Mouse (Mus musculus): ENCODE data around the gene Nenf.

Gene Nenf

DNA sequence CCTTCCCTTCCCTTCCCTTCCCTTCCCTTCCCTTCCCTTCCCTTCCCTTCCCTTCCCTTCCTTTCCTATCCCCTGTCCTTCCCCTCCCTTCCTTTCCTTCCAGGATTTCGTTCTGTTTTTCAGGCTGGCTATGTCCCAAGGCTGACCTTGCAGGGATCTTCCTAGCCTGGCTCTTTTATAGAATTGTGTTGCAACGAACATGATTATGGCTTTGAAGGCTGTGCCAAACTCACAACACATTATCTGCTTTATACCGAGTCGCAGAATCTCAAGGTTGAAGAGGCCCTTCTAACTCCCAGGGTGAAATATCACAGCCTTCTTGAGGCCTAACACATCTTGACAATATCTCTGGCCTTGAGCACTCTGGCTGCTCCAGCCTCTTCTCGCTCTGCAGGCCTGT, 692 bp upstream of the Nenf start:
- DNase-seq (ENCODE audit: low spot score): no peak

DNA sequence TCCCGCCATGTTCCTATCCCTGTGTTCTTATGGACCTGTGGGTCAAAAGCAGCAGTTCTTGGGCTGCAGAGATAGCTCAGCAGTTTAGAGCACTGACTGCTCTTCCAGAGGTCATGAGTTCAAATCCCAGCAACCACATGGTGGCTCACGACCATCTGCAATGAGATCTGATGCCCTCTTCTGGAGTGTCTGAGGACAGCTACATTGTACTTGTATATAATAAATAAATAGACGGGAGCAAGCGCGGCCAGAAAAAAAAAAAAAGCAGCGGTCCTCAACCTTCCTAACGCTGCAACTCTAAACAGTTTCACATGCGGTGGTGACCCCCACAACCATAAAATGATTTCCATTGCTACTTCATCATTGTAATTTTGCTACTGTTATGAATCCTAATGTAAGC, 1.2 kb downstream of the Nenf start:
- DNase-seq (ENCODE audit: low spot score): no peak

DNA sequence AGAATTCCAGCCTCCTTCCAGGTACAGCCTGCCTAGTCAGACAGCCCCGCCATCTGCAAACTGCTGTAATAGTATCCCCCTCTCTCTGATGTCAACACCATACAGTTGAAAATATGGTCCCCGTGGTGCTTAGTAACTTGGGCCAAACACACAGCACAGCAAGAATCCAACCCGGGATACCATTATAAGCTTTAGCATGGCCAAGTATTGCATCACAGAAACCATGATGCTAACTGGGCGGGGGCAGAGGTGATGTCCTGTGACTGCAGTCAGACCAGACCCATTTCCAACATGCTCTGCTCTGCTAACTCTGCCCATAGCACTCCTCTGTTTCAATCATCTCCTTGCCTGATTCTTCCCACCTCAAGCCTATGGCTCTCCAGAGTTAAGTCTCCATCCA, 4.1 kb downstream of the Nenf start:
- DNase-seq (ENCODE audit: low spot score): no peak

DNA sequence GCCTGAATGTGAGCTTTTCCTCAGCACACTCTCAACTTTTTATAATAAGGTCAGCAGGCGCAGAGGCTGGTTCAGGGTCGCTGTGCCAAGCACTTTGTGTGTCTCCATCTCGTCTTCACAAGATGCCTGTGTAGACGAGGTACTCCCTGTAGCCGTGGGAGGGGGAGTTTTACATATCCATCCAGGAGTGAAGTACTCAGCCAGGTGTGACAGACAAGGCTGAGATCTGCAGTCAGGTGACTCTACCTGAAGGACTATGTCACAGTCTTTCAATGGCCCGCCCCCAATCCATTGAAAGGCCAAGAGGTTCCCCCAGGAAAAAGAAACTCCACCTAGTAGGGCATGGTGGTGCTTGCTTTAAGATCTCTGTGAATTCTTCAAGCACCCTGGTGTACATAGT, 4.8 kb downstream of the Nenf start:
- no peak for DNase-seq (ENCODE audit: low spot score)

DNA sequence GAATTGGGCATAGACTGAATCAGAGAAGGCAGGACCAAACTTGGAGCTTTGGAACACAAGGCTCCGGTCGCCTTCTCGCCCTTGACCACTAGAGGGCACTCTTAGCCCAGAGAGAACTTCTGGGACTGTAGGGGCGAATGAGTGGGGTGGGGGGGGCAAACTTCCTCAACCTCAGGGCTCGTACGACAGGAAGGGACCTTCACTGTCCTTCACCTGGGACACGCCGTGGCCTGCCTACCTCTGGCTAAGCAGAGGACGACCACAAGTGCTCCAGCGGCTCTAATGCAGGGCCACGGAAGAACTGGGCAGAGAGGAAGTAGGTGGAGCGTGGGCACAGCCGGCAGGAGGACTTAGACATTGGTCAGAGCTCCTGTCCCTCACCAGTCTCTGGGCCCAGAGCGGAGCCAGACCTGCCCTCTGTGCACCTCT, 5.5 kb downstream of the Nenf start:
- DNase-seq (ENCODE audit: low spot score): peak; percentile 86

DNA sequence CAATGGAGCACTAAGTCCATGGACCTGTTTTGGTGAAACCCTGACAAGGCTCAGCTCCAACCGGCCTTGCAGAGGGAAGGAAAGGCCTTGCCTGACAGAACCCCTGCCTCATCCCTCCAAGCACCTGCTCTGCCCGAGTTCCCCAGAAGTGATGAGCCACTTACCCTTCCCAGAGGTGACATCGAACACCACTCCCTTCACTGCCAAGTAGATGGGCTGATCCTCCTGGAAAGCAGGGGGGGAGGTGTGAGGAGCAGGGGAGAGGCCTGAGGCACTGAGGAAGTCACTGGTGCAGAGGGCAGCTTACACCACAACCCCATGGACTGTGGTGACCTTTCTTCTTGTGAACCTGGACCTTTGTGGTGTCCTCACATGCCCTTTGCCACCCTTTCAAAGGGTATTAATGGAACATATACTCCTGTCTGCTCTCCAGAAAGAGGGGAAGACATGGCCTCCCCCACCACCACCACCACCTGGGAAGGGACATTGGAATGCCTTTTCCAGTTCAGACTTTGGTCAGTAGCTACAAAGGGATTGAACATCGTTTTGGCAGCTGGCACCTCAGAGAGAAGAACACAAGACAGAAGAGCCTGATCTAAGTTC, 6.6 kb downstream of the Nenf start:
- DNase-seq (ENCODE audit: low spot score): no peak

DNA sequence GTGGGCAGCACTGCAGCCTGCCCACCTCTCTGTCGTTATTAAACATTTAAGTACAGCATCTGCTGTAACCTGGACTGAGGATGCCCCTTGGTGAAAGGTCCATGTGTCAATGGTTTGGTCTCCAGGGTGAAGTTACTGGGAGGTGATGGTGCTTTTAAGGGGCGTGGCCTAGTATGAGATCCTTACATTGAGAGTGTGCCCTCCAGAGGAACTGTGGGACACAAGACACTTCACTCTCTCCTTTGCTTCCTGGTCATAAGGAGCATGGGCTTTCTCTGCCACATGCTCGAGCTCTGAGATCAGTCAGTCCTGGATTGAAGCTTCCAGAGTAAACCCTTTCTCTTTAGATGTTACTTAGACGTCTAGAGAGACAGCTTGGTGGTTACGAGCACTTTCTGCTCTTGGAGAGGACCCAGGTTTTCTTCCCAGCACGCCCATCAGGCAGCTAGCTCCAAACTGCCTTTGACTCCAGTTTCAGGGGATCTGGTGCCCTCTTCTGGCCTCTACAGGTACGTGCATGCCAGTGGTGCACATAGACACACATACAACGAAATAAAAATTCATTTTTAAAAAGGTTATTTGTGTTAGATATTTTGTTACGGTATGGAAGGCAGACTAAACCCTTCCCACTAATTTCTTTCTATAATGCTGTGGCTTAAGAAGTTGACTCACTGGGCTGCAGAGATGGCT, 10.1 kb downstream of the Nenf start:
- DNase-seq (ENCODE audit: low spot score): no peak

DNA sequence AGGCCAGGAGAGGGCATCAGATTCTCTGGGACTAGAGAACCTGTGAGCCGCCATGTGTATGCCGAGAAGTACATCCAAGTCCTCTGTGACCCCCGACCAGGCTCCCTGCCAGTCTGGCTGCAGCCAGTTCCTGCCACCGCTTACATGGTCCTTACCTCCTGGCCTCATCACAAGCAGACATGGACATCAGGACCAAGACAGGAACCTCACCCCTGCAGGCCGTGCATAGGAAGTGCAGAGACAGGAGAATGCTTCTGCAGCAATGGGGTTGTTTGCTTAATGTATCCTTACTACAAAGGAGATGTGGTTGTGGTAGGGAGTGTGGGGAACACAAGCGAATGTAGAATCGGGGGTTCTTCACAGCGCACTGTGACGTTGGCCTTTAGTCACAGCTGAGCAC, 11.7 kb downstream of the Nenf start:
- no peak for DNase-seq (ENCODE audit: low spot score)

DNA sequence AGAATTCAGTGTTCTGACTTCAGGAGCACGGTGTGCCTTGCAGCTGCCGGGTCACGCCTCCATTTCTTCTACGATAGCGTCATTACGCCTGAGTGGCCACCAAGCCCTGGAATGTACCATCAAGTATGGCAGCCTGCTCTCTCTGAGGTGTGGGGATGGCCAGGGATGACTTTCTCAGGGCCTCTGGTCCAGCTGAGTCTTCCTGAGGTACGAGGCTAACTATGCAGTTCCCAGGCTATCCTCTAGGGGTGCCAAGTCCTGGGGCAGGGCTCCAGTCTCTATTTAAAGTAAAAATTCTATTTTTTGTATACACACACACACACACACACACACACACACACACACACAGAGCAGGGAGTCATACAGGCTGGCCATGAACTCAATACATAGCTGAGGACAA, 12.4 kb downstream of the Nenf start:
- peak; percentile 34 for DNase-seq (ENCODE audit: low spot score)

DNA sequence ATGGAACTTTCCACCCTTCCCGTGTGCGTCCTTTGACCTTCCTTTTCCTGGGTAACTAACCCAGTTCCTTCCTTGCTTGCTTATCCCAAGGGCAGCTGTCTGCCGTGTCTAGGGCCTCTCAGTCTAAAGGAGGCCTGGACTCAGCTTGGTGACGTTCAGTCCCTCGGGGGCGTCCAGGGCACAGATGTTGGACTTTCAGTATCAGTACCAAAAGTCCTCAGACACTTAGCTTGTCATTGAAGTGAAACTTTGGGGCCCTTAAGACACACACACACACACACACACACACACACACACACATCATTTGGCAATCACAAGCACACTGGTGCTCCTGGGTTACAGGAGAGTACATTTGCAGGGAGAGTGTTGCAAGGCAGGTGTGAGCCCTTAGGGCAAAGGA, 13.8 kb downstream of the Nenf start:
- DNase-seq (ENCODE audit: low spot score): no peak

DNA sequence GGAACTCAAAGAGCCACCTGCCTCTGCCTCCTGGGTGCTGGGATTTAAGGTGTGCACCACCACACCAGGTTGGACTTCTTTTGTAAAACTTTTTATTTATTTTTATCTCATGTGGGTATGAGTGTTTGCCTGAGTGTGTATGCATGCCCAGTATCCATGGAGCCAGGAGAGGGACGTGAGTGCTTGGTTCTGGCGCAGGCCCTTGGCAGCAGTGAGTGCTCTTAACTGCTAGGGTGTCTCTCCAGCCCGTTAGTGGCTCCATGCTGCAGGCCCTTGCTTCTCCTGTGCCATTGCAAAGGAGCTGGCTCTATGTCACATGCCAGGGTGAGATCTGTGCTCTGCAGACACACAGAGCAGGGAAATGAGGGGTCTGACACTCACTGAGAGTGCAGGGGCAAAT, 14.3 kb downstream of the Nenf start:
- DNase-seq (ENCODE audit: low spot score): no peak

DNA sequence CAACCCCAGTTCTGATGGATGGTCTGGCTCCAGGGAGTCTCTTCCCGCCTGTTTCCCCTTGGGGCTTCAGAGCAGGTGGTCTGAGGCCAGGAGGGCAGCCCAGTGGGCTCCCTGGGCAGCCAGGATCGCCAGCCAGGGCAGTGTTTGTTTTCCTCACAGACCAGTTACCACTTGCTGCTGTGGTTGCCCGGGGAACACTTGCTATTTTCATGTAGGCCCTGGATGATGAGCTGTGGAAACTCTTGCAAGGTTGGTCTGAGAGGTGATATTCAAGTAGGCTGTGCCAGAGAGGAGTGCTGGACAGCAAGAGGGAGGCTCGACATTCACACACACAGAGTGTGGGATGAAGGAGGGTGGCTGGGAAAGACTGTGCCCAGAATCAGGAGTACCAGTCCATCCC, 16.1 kb downstream of the Nenf start:
- no peak for DNase-seq (ENCODE audit: low spot score)

DNA sequence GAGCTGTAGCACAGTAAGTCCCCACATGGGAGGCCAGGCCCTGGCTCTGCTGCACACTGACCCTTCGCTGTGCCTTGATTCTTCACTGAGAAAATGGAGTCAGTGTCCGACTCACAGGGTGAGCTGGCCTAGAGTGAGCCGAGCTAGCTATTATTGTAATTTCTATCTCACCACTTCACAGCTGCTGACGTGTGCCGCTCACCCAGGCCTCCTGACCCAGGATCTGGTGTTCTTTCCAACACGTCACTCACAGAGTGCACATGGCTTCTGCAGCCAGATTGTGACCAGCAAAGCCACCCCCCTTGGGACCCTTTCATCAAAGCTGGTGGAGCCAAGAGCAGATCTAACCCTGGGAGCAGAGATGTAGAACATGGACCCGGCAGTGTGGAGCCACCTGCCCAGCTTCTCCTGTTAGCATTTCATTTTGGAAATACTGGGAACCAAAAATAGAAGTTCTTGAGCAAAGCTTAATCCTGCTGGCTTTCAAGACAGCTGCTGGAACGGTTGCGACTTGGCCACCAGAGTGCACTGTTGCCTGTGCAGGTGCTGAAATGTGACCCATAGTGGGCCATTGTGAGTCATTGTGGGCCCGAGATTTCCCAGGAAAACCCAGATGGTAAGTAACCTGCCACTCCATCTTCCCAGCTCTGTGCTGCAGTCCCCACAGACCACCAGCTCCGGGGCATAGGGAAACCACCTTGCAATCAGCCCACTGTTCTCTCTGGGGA, 18.6 kb downstream of the Nenf start:
- peak; percentile 70 for DNase-seq (ENCODE audit: low spot score)

DNA sequence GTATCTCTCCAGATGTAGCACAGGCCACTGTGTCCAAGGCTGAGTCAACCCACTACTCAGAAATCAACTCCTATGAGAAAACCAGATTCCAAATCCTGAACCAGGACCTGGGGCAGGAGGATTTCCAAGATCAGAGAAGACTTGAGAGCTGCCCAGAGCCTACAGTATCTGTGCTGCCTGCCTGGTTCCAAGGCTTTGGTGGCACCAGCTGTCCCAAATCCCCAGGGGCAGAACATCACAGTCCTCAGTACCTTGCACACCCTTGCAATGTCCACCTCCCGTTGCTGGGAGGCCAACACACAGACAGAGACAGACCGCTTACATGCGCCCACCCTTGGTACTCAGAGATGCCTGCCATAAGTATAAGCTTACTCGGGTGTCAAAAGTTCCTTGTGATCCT, 19.7 kb downstream of the Nenf start:
- DNase-seq (ENCODE audit: low spot score): no peak

DNA sequence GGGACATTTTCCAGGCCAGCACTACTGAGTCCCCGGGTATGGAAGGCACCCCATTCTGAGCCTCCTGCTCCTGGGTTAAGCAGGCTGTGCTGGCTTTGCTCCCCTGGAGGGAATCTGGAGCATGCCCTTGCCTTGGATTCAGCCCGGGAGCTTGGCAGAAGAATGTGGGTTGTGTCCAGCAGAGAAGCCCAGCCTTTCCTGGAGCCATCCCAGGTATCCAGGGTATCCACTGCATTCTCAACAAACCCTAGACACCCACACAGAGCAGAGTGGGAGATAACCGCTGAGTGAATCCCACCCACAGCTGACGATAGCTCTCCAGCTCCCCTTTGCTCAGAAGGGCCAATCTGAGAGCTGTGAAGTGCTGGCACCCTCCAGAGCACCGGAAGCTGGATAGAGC, 21.5 kb downstream of the Nenf start:
- no peak for DNase-seq (ENCODE audit: low spot score)

DNA sequence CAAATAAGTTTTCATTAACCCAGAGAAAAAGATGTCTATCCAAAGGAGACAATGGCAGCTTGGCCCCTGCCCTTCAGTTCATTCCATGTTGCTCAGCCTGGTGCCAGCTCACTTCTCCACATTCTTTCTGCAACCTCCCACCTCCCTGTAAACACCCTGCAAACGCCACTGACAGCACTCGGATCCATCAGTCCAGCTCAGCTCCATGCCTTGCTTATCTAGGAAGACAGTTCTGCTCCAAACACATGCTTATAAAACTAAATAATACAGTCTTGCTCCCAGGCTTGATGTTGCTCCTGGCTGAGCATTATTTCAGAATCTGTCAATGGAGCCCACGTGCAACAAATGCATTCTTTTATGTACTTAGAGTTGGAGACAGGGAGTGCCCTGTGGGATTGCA, 22.2 kb downstream of the Nenf start:
- DNase-seq (ENCODE audit: low spot score): no peak

DNA sequence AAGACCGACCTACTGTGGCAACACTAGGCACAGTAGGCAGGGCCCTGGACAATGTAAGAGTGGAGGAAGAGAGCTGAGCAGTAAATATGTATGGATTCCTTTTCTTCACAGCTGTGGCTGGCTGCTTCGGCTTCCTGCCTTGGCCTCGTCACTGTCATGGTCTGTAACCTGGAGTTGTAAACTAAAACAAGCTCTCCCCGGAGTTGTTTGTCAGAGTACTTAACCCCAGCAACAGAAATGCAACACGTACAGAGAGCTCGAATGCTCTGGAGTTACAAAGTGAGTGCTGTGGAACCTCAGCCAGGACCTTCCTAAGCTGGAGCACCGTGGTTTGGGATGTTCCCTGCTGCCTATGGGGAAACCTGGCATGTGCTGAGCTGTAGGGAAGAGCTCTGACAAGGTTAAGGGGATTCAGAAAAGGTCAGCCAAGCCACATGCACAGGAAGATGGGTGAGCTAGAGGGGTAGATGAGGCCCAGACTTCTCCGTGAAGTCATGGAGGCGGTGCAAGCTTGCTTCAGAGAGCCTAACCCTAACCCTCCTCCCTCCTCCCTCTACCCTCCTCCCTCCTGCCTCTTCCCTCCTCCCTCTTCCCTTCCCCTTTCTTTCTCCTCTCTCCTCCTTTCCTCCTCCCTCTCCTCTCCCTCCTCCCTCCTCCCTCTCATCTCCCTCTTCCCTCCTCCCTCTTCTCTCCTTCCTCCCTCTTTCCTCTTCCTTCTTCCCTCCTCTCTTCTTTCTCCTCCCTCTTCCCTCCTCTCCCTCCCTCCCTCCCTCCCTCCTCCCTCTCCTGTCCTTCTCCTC, 23.8 kb downstream of the Nenf start:
- no peak for DNase-seq (ENCODE audit: low spot score)

DNA sequence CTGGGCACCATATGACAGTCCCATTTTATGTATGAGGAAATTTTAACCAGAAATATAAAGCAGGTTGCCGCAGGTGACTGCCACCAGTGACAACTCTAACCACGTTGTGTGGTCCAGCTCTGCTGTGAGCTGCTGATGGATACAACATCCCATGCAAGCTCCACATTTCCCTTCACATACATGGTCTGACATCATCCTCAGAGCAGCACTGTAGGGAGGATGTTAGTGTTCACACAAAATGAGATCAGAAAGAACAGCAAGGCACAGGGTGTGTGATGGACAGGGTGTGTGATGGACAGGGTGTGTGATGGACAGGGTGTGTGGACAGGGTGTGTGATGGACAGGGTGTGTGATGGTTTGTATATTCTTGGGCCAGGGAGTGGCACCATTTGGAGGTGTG, 24.9 kb downstream of the Nenf start:
- no peak for DNase-seq (ENCODE audit: low spot score)

DNA sequence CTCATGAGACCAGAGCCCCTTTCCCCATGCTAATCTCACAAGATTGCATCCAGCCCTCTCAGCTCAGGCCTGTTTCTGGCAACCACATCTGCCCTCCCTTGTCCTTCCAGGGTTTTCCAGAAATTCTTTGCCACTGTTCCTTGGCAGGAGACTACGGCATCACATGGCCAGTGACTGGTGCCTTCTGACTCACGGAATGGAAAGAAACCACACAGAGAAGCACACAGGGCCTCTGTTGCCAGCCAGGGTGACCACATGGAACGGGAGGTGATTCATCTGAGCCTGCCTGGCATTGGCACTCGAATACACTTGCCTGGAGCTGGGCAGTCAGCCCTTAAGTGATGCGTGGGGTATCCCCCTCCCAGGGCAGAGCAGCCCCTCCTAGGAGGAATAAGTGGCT, 25.6 kb downstream of the Nenf start:
- no peak for DNase-seq (ENCODE audit: low spot score)

DNA sequence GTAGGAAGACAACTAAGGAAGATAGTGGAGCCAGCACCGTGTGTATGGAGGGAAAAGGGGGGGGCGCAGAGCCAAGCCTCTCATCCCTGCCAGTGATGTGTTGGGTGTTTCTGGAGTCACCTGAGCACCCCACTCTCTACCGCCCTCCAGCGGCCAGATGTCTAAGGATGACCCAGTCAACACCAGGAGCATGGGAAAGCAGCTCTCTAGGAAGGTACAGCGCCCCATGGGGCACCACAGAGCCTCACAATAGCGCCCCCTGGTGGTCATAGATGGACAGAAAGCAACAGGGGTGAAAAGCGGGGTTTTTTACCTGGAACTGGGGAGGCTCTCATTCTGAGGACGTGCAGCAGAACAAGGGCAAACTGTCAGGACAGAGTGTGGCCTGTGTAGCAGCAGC, 29.2 kb downstream of the Nenf start:
- DNase-seq (ENCODE audit: low spot score): peak; percentile 63

DNA sequence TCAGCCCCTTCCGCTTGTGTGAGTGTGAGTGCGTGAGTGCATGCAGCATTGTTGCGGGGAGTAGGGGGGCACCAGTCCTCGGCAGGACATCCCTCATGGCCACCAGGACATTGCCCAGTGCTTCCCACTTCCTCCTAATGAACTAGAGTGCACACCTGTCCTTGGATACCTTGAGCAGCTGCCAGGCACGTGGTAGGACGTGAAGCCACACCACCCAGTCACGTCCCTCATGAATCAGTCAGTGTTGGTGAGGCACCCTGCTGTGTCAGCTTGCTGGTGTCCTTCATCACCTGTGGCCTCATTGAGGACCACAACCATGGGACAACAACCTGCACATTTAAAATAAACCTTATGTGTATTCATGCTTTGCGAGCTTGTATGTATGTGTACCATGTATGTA, 33.5 kb downstream of the Nenf start:
- DNase-seq (ENCODE audit: low spot score): no peak

DNA sequence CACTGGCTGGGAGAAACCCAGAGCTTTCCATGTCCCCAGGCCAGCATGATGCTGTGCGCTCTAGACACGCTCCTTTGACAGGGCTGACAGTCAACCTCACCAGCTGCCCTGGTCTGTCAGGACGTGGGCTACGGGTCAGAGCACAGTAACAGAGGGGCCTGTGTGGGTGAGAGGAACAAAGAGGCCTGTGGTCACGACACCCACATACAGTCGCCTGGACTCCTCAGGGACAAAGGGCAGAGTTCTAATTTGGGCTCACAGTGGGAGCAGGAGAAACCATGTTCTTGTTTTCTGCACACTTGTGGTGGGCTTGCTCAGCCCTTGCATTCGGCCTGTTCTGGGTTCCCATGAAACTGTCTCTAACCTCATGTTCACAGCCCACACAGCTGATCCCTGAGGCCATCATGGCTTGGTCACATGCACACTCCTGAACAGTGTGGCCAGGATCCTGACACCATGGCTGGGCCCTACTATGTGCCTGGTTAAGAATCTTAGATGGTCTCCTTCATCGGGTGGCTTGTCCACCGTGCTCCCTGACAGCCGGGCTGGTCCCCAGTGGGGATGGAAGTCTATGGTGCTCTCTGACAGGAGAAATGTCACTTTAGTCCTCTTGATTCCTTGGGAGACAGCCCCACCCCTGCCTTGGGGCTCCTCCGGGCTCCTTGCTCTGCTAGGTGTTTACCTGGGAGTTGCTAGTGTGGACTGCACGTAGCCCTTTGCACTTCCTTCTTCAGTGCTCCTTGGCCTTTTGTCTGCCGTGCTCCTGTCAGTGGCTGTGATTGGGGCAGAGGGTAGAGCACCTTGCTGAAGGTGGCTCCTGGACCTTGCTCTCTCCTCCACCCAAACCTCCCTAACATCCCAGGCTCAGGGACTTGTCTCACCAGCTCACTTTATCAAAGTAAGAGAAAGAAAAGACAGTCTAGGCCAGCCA, 34.6 kb downstream of the Nenf start:
- no peak for DNase-seq (ENCODE audit: low spot score)
